Mouse (Mus musculus) cerebellum, postnatal 36 days (tissue): Measurements from ENCODE around the gene Ptprz1.

ENCODE experiments used
- DNase-seq, 2 experiments: peaks; one replicate each; pipeline ENCODE4 v3.0.0; 2021 to 2022; ENCODE audit warnings: mixed read lengths in 2 of 2

Ptprz1 gene

GRCm38 (mm10) chr6:22874781-22875613, at the start of gene Ptprz1:
Gene Ptprz1 (plus strand): TSS chr6:22875502.
- DNase-seq, result peak; percentile 32 to 47

GRCm38 (mm10) chr6:22833637-22834036, 41.7 kb upstream of the Ptprz1 start:
- no peak for DNase-seq

- peak in 1 of 2 experiments; percentile 3 for DNase-seq
Measured at GRCm38 (mm10) chr6:22834100-22834970, 41.0 kb upstream of the Ptprz1 start.

GRCm38 (mm10) chr6:22875614-22876541, 576 bp downstream of the Ptprz1 start:
- DNase-seq, result peak; percentile 17 to 18

GRCm38 (mm10) chr6:22887978-22888377, 12.7 kb downstream of the Ptprz1 start:
- DNase-seq, result no peak

GRCm38 (mm10) chr6:22889333-22889732, 14.0 kb downstream of the Ptprz1 start:
- DNase-seq, result no peak

- DNase-seq, result no peak
Measured at GRCm38 (mm10) chr6:22901983-22902382, 26.7 kb downstream of the Ptprz1 start.

- no peak for DNase-seq
Measured at GRCm38 (mm10) chr6:22908510-22909256, 33.4 kb downstream of the Ptprz1 start.

- no peak for DNase-seq
Measured at GRCm38 (mm10) chr6:22909257-22909907, 34.1 kb downstream of the Ptprz1 start.

GRCm38 (mm10) chr6:22909908-22910260, 34.6 kb downstream of the Ptprz1 start:
- DNase-seq, result no peak

- no peak for DNase-seq
Measured at GRCm38 (mm10) chr6:22922880-22923279, 47.6 kb downstream of the Ptprz1 start.

GRCm38 (mm10) chr6:22932768-22933265, 57.5 kb downstream of the Ptprz1 start:
- no peak for DNase-seq

GRCm38 (mm10) chr6:22937126-22937525, 61.8 kb downstream of the Ptprz1 start:
- DNase-seq, result no peak

- no peak for DNase-seq
Measured at GRCm38 (mm10) chr6:22937526-22937925, 62.2 kb downstream of the Ptprz1 start.

GRCm38 (mm10) chr6:22944191-22944590, 68.9 kb downstream of the Ptprz1 start:
- no peak for DNase-seq

- no peak for DNase-seq
Measured at GRCm38 (mm10) chr6:22963374-22963773, 88.1 kb downstream of the Ptprz1 start.

- DNase-seq, result no peak
Measured at GRCm38 (mm10) chr6:22968073-22968472, 92.8 kb downstream of the Ptprz1 start.

- no peak for DNase-seq
Measured at GRCm38 (mm10) chr6:22983769-22984519, 108.6 kb downstream of the Ptprz1 start.

GRCm38 (mm10) chr6:22984520-22985154, 109.3 kb downstream of the Ptprz1 start:
- no peak for DNase-seq

- no peak for DNase-seq
Measured at GRCm38 (mm10) chr6:23003152-23003551, 127.8 kb downstream of the Ptprz1 start.
